Mouse (Mus musculus) natural killer cell, adult 2 months (primary cell): Measurements from ENCODE around the gene Oaz2.
A peak's percentile ranks its signal among the peaks of the same experiment; 100 is the strongest.

ENCODE experiments used
- DNase-seq, 2 experiments: peaks; one replicate each; pipeline ENCODE4 v3.0.0; 2022; ENCODE audit warnings: low spot score in 2 of 2

Gene Oaz2

DNA sequence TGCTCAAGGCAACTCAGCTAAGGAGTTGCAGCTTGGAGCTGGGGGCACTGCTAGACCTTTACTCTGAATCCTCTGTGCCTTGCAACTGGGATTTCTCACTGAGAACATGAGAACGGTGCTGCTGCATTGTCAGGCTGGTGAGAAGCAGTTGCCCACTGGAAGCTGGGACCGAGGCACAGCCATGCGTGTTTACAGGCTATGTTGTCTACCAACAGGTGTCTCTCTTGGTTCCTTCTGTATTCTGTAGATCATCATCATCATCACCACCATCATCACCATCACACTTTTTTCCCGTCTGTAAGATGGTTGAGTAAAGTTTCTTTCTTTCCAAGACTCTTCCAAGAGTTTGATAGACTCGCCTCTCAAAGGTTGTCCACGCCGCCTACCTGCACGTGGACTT, at the start of gene Oaz2:
Gene Oaz2, plus strand, starts transcription at position 301 of the 400 bp plus-strand sequence.
- no peak for DNase-seq

DNA sequence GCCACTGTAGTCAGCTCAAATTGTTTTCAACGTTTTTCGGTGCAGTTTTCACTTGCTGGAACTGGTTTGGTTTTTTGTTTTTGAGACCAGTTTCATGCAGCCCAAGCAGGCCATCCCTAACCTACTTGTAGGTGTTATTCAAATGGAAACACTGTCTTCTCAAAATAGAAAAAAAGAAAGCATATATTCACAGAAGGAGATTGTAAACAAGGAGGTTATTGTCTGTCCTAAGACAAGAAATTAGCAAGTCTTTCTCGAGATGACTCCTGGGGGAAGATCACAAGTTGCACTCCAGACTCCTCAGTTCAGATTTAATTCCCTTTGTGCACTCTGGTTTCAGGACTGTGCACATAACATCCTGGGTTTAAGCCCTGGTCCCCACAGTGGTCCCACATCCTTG, 48.5 kb upstream of the Oaz2 start:
- no peak for DNase-seq

DNA sequence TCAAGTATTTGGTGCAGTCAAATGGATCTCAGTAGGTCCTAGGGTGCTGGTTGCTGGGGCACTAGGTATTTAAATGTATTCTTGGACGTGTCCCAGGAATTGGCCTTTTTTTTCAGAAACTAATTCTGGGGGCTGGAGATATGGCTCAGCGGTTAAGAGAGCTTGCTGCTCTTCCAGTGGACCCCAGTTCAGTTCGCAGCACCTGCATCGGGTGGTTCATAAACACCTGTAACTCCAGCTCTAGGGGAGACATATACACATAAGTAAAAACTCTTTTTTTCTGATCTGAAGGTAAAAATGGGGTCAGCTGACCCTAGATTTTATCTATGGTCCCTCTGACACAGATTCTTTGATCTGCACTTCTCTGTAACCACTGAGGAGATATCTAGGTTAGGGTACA, 46.6 kb upstream of the Oaz2 start:
- DNase-seq: no peak

DNA sequence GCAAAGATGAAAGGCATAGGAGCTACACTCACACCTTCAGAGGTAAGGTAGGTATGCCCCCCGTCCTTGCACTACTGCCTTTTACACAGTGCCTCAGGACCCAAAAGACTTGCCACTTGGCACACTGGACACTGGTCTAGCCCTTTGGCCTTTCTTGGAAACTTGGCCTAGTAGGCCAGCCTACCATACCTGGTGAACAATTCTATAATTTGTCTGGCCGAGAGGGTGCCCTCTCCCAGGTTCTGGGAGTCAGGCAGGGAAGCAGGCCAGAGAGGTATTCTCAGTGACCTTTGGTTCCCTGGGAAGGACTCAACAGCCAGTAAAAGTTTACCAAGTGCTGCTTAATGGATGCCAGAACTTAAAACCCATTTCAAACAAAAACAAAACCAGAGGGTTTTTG, 46.1 kb upstream of the Oaz2 start:
- DNase-seq: no peak

DNA sequence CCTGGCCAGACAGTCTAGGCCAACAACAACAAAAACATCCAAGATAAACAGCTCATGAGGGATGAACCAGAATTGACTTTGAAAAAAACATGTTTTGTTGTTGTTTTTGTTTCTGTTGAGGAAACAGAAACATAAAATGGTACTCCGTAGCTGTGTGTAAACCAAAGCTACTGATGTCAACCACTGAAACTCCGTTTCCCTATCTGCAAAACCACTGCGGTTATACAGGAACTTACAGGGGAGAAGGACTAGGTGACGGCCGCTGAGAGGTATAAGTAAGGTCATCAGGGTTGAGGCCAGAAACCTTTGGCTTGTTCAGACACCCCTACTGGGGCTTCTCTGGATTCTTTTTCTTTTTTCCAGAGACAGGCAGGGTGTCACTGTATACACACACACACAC, 45.0 kb upstream of the Oaz2 start:
- DNase-seq: no peak

DNA sequence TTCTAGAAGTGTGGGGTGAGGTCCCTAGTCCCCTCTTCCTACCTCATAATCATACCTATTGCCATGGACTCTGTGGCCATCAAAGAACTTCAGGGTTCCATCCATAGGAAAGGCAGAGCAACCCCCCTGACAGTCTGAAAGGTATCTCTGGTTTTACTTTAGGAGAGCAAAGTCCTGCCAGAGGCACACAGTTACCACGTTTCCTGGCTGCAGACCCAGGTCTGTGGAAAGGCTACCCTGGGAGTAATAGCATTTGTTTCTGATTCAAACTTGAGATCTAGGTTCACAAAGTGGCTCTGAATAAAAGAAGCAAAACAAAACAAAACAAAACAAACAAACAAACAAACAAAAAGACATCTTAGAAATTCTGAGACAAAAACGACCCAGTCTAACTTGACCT, 43.5 kb upstream of the Oaz2 start:
- DNase-seq: no peak

DNA sequence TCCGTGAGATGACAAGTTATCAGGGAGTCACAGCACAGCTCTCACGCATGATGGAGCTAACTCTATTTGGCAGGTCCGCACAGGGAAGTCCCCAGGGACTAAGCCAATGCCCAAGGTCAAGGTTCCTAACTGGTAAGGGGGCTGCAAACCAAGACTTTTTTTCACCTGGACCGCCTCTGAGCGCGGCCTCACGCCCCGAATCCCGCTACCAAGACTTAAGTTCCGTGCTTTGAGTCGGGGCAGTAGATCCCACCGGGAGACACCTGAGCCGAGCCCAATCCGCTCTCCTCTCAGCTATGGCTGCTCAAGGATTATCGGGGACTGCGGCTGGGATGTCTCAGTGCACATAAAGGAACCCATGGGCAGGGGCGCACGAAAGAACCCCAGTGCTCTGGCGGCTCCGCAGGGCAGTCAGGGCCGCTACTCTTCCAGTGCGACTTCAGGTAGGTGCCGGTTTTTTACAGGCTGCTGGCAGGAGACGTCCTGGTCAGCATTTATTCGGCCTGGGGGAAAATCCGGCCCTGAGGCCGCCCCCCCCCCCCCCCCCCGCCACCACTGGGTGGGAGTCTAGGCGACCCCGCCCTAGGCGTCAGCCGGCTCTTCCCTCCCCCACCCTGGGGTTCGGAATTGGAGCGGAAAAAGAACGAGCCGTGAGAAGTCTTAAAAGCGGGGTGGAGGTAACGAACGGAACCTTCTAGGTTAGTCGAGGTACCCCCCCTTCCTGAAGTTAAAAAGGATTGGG, 38.6 kb upstream of the Oaz2 start, which contains the start of gene Rbpms2:
Gene Rbpms2, plus strand, starts transcription at position 624 of the 742 bp plus-strand sequence.
- no peak for DNase-seq

DNA sequence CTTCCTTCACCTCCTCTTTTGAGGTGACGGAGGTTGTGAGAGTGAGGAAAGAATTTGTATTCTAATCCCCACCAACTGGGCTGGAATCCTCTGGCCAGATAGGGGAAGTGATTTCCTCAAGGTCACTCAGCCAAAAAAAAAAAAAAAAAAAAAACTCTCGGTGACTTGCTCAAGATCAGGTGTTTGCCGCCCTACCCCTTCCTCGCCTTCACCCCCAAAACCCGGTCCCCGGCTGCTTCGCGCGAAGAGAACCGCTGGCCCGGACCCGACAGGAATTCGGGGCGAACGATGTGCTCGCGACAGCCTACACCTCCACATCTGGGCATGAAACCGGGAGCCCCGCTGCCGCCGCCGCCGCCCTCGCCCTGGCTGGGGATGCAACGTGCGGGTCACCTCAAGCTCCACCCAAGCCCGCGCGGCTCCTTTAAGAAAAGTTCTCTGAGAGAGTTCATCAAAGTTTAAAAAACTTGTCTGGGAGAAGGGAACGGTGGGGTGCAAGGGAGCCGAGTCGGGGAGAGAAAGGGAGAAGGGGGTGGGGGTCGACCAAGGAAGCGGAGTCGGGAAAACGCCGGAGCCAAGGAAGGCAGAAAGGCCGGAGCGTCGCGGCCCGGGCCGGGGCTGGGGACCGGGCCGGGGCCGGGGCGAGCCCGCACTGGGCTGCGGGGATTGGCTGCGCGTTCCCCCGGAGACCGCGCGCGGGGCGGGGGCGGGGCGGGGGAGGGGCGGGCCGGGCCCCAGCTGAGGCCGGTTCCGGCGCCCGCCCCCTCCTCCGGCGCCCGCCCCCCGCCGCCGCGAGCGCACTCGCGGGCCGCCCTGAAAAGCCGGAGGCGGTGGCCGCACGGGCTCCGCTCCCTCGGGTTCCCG, 37.8 kb upstream of the Oaz2 start:
- DNase-seq: peak in 1 of 2 experiments; percentile 12

DNA sequence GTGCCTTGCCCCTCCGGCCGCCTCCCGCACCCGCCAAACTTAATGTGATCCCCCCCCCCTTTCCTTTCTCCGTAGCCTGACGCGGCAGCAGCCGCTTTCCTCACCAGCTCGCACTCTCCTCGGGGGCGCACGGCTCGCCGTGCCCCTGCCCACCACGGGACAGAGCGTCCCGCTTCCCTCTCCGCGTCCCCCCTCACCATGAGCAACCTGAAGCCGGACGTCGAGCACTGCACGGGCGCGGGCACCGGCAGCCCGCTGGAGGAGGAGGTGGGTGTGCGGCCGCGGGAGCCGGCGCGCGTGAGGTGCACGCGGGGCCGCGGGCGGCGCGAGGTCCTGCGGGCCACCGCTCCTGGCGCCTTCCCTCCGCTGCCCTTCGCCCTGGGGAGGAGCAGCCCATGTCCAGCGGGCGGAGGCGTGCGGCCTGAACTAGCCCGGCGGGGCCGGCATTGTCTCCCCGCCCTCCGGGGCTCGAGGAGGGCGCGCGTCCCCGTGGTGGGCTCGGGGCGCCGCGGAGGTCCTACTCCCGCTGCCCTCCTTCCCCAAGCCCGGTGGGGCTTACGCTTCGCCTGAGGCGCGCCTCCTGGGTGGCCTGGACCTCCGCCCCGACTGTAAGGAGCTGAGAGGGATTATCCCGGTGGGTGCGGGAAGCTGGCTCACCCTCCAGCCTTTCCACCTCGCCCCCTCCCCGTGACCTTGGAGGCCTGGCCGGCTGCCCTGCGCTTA, 37.0 kb upstream of the Oaz2 start:
- DNase-seq: peak in 1 of 2 experiments; percentile 5

DNA sequence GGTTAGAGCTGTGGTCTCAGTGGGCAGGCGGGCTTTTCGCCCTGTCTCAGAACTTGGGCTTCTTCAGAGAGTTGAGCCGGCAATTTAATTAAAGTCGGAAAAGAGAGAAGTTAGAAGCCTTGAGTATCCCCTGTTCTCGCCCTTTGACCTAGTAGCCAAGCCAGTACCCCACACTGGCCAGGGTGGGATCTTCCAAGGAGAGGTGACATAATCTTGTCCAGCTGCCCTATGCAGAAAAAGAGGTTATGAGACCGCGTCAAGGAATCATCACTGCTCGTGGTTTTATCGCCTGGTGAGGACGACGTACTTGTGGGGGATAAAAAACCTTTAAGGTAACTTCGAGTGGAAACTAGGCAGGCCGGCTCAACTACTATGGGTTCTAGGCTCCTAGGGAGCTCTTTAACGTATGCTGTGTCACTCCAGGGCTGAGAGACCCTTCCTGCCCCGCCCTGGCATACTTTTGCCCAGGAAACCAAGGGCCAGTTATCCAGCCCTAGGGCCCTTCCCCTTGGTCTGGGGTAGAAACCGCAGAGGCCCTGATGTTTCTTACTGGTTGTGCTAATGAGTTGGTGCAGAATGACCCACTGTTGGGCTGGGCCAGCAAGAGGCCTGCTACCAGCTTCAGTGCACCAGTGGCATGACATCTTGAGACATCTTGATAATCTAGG, 36.3 kb upstream of the Oaz2 start:
- peak; percentile 14 to 23 for DNase-seq

DNA sequence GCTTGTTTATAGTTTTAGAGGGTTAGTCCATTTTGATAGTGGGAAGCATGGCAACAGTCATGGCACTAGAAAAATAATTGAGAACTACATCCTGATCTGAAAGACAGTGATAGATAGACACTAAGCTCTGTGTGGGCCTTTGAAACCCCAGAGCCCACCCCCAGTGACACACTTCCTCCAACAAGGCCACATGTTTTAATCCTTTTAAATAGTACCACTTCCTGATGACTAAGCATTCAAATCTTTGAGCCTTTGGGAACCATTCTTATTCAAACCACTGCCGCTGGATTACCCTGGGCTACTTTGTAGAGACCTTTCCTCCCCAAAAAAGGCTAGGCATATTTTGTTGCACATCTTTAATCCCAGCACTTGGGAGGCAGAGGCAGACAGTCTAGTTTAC, 32.0 kb upstream of the Oaz2 start:
- DNase-seq: no peak

DNA sequence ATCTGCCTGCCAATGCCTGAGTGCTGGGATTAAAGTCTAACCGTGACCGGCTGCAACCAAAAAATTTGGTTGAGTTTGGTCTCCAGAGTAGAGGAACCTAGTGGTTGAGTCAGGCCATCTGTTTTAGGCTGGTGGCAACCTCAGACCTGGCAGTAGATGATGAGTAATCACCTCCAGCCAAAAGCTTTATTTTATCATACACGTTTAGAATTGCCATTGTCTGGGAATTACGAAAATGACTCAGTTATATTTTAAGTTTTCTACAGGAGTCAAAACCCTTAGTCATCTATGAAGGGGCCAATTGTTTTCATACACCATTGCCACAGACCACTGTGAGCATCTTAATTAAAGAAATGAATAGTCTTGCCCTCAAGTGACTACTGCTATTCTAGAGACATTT, 30.9 kb upstream of the Oaz2 start:
- no peak for DNase-seq

DNA sequence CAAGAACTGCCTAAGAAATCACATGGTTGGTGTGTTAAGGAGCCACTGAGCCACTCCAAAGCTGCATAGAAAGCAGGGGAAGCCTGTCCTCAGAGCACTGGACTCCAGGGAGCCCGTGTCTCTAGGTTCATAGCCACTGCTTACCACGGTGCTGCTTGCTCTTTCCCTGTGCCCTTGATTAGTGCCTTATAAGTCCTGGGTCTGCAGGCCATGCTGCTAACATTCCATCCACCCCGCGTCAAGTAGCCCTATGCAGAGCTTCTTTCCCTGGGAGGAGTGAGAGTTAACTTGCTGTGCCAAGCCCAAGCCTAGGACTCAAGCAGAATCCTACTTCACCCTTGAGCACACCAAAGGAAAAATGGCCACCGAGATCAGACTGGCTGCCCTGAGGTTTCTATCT, 28.7 kb upstream of the Oaz2 start:
- no peak for DNase-seq

DNA sequence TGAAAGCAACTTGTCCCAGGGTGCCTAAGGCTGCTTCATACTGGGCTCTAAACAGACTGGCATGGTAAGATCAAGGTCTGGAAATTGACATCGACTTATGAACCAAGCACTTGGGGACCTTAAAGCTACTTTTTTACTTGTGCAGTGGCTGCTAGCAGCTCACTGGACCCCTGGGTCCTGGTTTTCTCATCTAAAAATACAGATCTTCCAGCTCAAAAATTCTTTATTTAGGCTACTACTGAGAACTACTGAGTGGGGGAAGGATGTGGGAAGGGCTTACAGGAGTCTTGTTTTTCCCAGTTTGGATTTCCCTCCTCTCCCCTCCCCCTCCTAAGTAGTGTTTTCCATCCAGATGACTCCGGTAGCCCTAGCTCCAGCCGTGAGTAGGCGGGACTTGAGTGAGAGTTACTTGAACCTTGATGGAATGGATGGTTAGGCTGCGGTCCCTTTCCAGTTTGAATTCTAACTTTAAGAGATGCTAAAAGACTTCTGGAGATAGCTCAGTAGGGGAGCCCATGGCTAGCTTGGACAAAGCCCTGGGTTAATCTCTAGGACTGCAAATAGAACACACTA, 26.9 kb upstream of the Oaz2 start:
- no peak for DNase-seq

DNA sequence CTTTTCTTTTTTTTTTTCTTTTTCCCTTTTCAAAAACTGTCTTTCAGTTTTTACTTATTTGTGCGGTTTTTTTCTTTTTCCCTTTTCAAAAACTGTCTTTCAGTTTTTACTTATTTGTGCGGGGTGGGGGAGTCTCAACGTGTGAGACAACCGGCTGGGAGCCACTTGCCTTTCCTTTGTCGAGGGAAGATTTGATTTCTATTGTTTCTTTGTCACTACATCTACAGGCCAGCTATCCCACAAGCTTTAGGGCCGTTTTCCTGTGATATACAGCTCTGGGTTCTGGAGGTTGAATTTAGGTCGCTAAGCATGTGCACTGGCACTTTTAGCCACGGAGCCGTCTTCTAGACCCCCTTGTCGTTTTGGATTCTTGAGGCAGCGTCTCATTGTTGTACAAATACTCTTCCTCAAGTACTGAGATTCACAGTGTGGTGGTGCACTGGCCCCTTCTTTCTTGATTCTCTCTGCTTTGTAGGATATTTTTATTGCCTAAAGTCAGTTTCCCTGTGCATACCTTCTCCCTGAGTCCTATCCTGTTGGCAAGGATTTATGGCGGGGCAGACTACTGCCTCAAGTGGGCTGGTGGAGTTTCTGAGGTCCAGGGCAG, 26.3 kb upstream of the Oaz2 start:
- DNase-seq: no peak

DNA sequence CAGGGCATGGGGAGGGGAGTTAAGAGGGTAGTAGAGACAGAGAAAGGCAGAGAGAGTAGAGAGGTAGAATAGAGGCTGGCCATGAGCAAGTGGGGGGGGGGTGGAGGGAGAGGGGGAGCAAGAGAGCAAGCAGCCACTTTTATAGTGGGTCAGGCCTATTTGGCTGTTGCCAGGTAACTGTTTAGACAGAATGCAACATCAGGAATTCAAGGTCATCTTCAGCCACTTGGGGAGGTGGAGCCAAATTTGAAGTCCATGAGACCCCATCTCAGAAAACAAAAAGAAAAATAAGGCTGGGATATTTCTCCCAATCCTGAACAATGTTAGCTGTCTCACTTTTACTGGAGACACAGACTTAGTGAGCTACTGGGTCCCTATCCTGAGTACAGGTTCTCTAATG, 25.3 kb upstream of the Oaz2 start:
- DNase-seq: no peak

DNA sequence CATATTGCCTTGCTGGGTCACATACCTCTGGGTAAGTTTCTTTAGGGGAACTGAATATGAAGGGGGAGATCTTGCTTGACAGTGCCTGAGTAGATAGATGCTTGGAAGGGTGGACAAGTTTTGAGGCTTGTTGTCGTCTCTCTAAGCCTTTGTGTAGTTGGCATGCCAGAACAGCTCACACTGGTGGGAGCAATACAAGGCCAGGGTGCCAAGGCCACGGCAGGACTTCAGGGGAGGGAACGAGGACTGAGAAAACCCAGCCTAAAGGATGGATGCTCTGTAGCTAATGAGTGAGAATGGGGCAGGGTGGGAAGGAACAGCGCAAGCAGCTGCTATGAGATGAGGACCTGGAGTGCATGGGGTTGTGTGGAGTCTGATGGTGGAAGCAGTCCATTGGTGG, 22.8 kb upstream of the Oaz2 start:
- no peak for DNase-seq

DNA sequence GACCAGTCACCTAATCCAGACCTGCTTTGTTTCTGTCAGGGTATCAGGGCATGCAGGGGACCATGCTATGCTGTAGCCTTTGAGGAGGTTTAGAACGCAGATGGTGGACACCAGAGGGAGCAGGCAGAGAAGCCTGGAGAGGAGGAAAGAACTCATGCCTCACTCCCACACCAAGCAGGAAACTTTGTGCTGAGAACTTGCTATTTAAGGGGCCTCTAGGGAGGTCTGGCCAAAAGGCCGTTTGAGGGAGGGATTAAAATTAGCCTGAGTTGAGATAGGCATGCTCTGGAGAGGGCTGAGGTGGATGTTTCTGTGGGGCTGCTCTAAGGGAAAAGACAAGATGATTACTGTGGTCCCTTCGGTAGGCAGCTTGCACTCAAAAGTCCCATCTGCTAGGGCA, 21.8 kb upstream of the Oaz2 start:
- no peak for DNase-seq

DNA sequence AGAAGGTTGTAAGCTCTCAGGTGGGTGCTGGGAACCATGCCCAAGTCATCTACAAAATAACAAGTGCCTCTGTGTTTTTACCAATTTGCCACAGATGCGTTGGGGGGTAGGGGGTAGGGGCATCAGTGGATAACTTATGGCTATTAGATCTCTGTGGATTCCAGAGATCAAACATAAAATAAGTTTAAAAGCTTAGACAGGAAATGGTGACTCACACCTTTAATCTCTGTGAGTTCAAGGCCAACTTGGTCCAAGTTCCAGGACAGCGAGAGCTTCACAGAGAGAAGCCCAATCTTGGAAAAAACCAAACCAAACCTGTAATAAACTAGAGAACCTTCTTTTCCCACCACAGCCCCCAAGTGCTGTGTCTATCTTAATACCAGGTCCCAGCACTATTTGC, 21.0 kb upstream of the Oaz2 start:
- no peak for DNase-seq

DNA sequence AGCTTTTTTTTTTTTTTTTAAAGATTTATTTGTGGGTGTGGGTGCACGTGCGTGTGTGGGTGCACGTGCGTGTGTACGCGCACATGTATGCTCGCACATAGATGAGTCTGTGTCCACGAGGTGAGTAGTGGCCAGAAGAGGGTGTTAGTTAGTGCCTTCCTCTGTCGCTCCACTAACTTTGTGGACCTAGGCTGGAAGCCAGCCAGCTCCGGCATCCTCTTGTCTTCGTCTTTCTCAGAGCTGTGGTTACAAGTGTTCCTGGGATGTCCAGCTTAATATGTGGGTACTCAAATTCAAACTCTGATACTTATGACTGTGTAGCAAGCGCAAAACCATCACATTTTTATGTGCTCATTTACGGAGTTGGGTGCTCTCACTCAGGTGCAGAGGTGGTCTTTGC, 19.1 kb upstream of the Oaz2 start:
- no peak for DNase-seq

DNA sequence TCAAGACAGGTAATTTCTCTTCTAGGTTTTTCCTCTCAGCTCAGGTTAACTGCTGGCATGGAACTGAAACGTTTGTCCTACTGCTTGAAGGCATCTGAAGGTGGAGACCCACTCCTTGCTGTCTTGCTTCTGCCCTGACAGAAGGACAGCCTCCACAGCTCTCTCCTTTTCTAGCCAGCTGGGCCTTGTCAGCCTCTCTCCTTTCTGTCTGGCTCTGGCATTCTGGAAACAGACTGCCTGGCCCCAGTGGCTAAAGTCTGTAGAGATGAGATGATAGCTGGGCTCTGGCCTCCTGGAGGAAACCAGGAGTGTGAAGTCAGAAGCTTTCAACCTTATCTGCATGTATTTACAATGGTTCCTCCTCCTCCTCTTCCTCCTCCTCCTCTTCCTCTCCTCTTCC, 17.8 kb upstream of the Oaz2 start:
- DNase-seq: no peak
